Mouse (Mus musculus) cerebellum, adult 2 months (tissue): ENCODE results near the gene Jpt1. TPM values are rescaled to one million over a fixed set of nuclear protein-coding genes. Genes with fewer than 3 reads are reported as not detected.

ENCODE experiments used
- DNase-seq, 2 experiments: peaks; one replicate each; pipeline ENCODE4 v3.0.0; 2021
- H3K27ac ChIP-seq: fragments of 200-500 bp; 2 replicates; pipeline ENCODE4 v1.5.1; 2012; ENCODE audit warnings: low read length, control low read depth, inconsistent platforms; ENCODE audit not compliant: insufficient read depth
- H3K27me3 ChIP-seq: fragments of 200-500 bp; 2 replicates; pipeline ENCODE4 v1.6.1; 2012; ENCODE audit warnings: inconsistent platforms, mild to moderate bottlenecking, low read length, moderate library complexity; ENCODE audit not compliant: control insufficient read depth, insufficient read depth
- H3K4me1 ChIP-seq: fragments of 200-500 bp; 2 replicates; pipeline ENCODE4 v1.6.1; 2011; ENCODE audit warnings: low read length; ENCODE audit not compliant: control insufficient read depth, insufficient read depth
- H3K4me3 ChIP-seq: fragments of 200-500 bp; replicated peaks from 2 replicates; pipeline ENCODE3; 2011; ENCODE audit warnings: mild to moderate bottlenecking, low read depth, low read length, control low read depth; ENCODE audit not compliant: insufficient read depth
- CTCF ChIP-seq: fragments of 200-500 bp; IDR thresholded peaks from 2 replicates; pipeline ENCODE4 v1.5.1; 2011; ENCODE audit warnings: low read depth, mild to moderate bottlenecking, control low read depth, low read length, moderate library complexity, borderline replicate concordance; ENCODE audit not compliant: insufficient read depth
- POLR2A ChIP-seq: fragments of 200-500 bp; IDR thresholded peaks from 2 replicates; pipeline ENCODE4 v1.6.1; 2011; ENCODE audit warnings: low read length, control low read depth, borderline replicate concordance; ENCODE audit not compliant: insufficient read depth
- WGBS: fragments of 180-500 bp; shearing (Covaris S2); methylation state at CpG from one replicate; pipeline ENCODE4 v1.1.7; 2018; 5-methylcytosine and 5-hydroxymethylcytosine counted together
- polyA plus RNA-seq: library from polyadenylated mRNA; depleted of rRNA; stranded (reverse); fragments of >200 nt; gene quantifications from 2 replicates; pipeline ENCODE4 v1.2.3, GENCODE M21; 2012

The Jpt1 gene
- polyA plus RNA-seq, 1 experiment: 77.2 TPM

DNA sequence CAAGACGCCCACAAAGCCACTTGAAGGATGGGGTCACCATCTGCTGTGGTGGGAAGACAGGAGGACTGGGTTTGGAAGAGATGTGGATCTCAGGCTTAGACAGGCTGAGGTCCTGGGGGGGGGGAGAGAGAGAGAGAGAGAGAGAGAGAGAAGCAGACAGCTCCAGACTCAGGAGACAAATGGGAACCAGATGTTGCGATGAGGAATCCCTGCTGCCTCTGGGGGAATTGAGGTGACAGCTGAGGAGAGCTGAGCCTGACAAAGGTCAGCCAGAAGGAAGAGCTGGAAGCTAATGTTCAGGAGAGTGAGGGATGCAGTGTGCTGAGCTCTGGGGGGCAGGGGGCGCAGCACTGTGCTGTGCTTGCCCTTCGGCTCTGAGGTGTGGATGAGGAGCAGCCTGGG lies 47.0 kb downstream of the Jpt1 start:
- Histone ChIP-seq H3K4me1 (peaks cover 5% of the 10 kb centered on the region; the same call in 1 of the 2 replicates), H3K27ac (no peak overlapping the region), H3K4me3 (no peak overlapping the region), H3K27me3 (no peaks in the 10 kb centered on the region)
- no peak for DNase-seq
- TF ChIP-seq CTCF (no peak), POLR2A (no peak)
- WGBS: 63% methylated on average over 4 of the region's 4 CpGs

DNA sequence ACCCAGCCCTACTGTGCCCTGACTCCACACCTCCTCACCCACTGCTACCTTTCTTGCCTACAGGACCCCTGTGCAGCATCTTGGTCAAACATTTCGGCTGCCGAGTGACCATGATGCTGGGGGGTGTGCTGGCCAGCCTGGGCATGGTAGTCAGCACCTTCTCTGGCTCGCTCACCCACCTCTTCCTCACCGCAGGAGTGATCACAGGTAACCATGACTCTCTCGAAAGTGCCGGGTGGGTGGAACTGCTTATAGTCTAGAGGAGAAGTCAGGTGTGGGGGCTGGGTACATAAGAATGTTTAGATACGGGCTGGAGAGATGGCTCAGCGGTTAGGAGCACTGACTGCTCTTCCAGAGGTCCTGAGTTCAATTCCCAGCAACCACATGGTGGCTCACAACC lies 49.3 kb downstream of the Jpt1 start:
- Histone ChIP-seq H3K4me3 (no peak overlapping the region), H3K27me3 (no peaks in the 10 kb centered on the region), H3K27ac (no peak overlapping the region), H3K4me1 (peaks cover 9% of the 10 kb centered on the region; the same call in 1 of the 2 replicates)
- TF ChIP-seq CTCF (no peak), POLR2A (no peak)
- 86% methylated on average over 8 of the region's 8 CpGs for whole genome bisulfite sequencing
- DNase-seq: no peak

DNA sequence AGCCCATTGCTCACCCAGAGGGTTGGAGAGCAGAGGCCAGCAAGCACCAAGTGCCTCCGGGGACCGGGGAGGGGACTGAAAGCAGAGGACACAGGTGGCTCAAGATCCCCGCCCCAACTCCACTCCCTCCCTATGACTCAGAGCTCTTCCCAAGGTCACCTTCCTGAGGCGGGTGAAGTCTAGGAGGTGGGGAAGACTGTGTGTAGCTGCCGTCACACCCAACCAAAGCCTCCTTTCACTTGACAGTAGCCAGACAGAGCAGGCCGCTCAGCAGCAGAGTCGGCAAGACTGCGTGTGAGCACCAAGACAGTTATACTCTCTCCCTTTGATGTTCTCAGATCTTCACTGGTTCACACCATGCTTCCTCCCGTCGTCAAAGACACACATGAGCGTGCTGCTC lies 50.8 kb downstream of the Jpt1 start:
- no peak for TF ChIP-seq CTCF
- TF ChIP-seq POLR2A: no peak
- DNase-seq: no peak
- no peak overlapping the region for H3K27ac ChIP-seq
- H3K4me1 ChIP-seq: peaks cover 9% of the 10 kb centered on the region; the same call in 1 of the 2 replicates
- H3K27me3 ChIP-seq: no peaks in the 10 kb centered on the region
- WGBS: 81% methylated on average over 11 of the region's 11 CpGs
- no peak overlapping the region for H3K4me3 ChIP-seq

DNA sequence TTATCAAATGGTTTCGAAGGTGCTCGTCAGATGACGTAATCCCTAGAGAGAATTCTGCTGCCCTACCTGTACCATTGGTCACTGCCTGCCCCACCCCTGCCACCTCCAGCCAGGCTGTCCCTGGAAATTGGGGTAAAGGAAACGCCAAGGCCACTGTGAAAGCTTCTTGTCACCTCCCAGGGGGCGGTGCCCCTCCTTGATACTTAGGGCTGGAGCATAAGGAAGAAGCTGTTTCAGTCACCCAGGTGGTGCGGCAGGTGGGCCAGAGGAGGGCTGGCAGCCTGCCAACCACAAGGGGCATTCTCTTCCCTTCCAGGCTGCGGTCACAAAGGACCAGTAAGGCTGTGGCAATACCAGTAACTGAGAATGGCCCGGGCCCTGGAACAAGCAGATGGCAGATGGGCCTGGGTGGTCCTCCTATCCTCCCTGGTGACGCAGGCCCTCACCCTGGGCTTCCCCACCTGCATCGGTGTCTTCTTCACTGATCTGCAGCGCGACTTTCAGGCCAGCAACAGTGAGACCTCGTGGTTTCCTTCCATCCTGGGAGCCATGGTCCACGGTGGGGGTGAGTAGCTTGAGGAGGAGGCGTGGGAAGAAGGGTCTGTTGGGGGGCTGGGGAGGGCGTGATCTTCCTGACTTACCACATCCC lies 51.8 kb downstream of the Jpt1 start, which contains the start of gene Slc16a5:
TSS of gene Slc16a5 (plus strand) at position 232 of the 649 bp plus-strand sequence.
- DNase-seq: no peak
- Histone ChIP-seq H3K27me3 (no peaks in the 10 kb centered on the region), H3K4me3 (no peak within 1 kb of the TSS), H3K4me1 (peaks cover 9% of the 10 kb centered on the region; the same call in 1 of the 2 replicates), H3K27ac (no peak within 1 kb of the TSS)
- 58% methylated on average over 16 of the region's 16 CpGs for WGBS
- TF ChIP-seq CTCF (no peak), POLR2A (no peak)

DNA sequence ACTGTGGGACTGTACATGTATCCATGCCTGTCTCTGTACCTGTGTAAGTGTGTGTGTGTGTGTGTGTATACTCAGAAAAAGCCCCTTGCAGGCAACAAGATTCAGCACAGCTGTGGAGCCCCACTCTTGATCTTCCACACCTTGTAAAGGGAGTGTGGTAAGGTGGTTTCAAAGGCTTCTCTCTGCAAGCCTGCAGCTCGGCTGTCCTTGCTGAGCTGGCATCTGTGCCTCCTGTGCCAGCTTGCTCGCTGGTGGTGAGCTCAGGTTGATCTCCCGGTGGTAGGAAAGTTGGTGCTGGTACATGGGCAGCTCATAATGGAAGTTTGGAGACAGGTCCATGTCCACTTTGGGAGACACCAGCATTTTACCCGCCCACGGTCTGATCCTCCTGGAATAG lies 52.3 kb downstream of the Jpt1 start:
- no peak for DNase-seq
- Histone ChIP-seq H3K27me3 (no peaks in the 10 kb centered on the region), H3K4me3 (no peak overlapping the region), H3K4me1 (peaks cover 9% of the 10 kb centered on the region; the same call in 1 of the 2 replicates), H3K27ac (no peak overlapping the region)
- 51% methylated on average over 5 of the region's 5 CpGs for WGBS
- TF ChIP-seq CTCF (no peak), POLR2A (no peak)

DNA sequence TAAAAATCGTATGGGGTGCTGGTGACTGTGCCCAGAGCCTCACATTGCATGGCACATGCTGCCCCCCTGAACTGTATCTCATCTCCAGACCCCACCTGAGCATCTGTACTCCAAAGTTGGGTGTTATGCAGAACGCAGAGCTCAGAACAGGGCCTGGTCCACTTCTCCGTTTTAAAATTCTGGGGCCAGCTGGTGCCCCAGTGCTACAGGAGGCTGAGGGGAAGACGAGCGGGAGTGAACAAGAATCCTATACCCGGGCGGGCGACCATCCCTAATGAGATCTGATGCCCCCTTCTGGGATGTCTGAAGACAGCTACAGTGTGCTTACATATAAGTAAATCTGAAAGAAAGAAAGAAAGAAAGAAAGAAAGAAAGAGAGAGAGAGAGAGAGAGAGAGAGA lies 53.2 kb downstream of the Jpt1 start:
- WGBS: 56% methylated on average over 8 of the region's 8 CpGs
- H3K27me3 ChIP-seq: no peaks in the 10 kb centered on the region
- H3K27ac ChIP-seq: no peak overlapping the region
- H3K4me3 ChIP-seq: no peak overlapping the region
- peaks cover 9% of the 10 kb centered on the region; the same call in 1 of the 2 replicates for H3K4me1 ChIP-seq
- DNase-seq: no peak
- TF ChIP-seq CTCF: no peak
- TF ChIP-seq POLR2A: no peak

DNA sequence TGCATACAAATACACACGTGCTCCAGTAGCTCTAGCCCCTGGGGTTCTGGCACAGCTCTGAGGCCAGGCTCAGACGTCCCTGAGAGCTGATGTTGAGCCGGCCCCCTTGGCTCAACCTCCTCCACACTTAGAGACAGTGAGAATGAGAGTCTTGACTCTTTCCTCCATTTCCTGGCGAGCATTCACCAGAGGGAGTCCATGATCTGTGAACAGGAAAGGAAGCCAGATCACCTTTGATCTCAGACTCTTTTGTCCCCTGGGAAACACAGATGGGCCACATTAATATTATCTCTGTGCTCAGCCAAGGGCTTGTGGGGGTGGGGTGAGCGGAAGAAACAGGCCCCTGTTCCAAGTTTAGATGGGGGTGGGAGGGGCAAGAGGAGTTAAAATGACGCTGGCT lies 56.8 kb downstream of the Jpt1 start:
- DNase-seq: no peak
- whole genome bisulfite sequencing: 27% methylated on average over 6 of the region's 6 CpGs
- Histone ChIP-seq H3K27me3 (no peaks in the 10 kb centered on the region), H3K4me3 (no peak overlapping the region), H3K4me1 (peaks cover 6% of the 10 kb centered on the region), H3K27ac (no peak overlapping the region)
- no peak for TF ChIP-seq CTCF
- no peak for TF ChIP-seq POLR2A

DNA sequence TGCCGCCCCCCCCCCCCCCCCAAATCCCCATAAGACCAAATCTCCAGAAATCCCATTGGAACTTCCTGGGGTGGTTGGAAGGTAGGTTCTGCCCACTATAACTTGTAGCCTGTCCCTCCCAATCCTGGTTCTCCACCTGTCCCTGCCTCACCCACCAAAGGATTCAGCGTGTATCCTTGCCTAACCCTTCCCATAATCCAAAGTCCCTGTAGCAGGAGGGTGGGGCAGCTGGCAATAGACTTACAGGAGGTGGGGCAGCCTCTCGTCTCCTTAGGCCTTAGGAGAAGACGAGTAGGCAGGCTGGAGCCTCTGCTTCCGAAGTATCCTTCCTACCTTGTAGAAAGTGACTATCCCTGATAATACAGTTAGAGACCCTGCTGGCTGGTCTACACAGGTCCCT lies 58.0 kb downstream of the Jpt1 start:
- no peak for TF ChIP-seq CTCF
- TF ChIP-seq POLR2A: no peak
- no peak overlapping the region for H3K4me3 ChIP-seq
- no peak overlapping the region for H3K27ac ChIP-seq
- no peaks in the 10 kb centered on the region; the same call in 1 of the 2 replicates for H3K4me1 ChIP-seq
- DNase-seq: no peak
- WGBS: 94% methylated on average over 5 of the region's 5 CpGs
- H3K27me3 ChIP-seq: no peaks in the 10 kb centered on the region
